Mouse (Mus musculus): Measurements from ENCODE around the gene Fam117a. TPM values are rescaled to one million over a fixed set of nuclear protein-coding genes. Genes with fewer than 3 reads are reported as not detected.

Fam117a gene
- total and polyA plus RNA-seq, 2 experiments from 2014 or later = 1.1 to 6.1 TPM

GRCm38 (mm10) chr11:95384319-95384972 lies 47.6 kb downstream of the Fam117a start, which contains the start of gene Slc35b1:
Gene Slc35b1 (plus strand): TSS chr11:95384692.
- peak; percentile 90 for TF ChIP-seq CTCF (IDR thresholded peaks at IDR 0.05)
- Histone ChIP-seq H3K27ac (ENCODE audit: low read depth, low read length) (peak within 1 kb of the TSS; percentile 92), H3K27me3 (ENCODE audit: insufficient read depth, low read length) (no peaks in the 10 kb centered on the region), H3K4me2 (ENCODE audit: low read depth, low read length, poor library complexity, severe bottlenecking) (peak within 1 kb of the TSS; percentile 53), H3K9ac (replicated peaks; ENCODE audit: low read length, poor library complexity, severe bottlenecking) (peak within 1 kb of the TSS; percentile 82), H3K4me1 (ENCODE audit: insufficient read depth, low read length) (peaks cover 3% of the 10 kb centered on the region; the same call in 1 of the 2 replicates), H3K36me3 (ENCODE audit: insufficient read depth, low read length) (peaks cover 27% of the 10 kb centered on the region), H3K9me3 (ENCODE audit: low read length) (no peaks in the 10 kb centered on the region), H3K4me3 (ENCODE audit: low read depth, low read length) (peak within 1 kb of the TSS; percentile 63)
- peak; percentile 95 for ATAC-seq (ENCODE audit: low FRiP score)
- WGBS = 0% methylated on average over 42 of the region's 42 CpGs
- peak; percentile 100 for DNase-seq (ENCODE audit: low spot score)

- Histone ChIP-seq H3K9me3 (ENCODE audit: low read length) (no peaks in the 10 kb centered on the region), H3K4me3 (ENCODE audit: low read depth, low read length) (peak overlapping the region; percentile 63), H3K36me3 (ENCODE audit: insufficient read depth, low read length) (peaks cover 32% of the 10 kb centered on the region), H3K4me1 (ENCODE audit: insufficient read depth, low read length) (peaks cover 3% of the 10 kb centered on the region; the same call in 1 of the 2 replicates), H3K27me3 (ENCODE audit: insufficient read depth, low read length) (no peaks in the 10 kb centered on the region), H3K4me2 (ENCODE audit: low read depth, low read length, poor library complexity, severe bottlenecking) (peak overlapping the region; percentile 53), H3K27ac (ENCODE audit: low read depth, low read length) (peak overlapping the region; percentile 92), H3K9ac (replicated peaks; ENCODE audit: low read length, poor library complexity, severe bottlenecking) (peak overlapping the region; percentile 82)
- WGBS = 0% methylated on average over 14 of the region's 14 CpGs
- DNase-seq (ENCODE audit: low spot score) (no peak), ATAC-seq (ENCODE audit: low FRiP score) (peak; percentile 29; the same call in 1 of the 2 replicates)
- TF ChIP-seq CTCF (IDR thresholded peaks at IDR 0.05) = no peak
Observed at GRCm38 (mm10) chr11:95384973-95385320, 48.1 kb downstream of the Fam117a start.

DNA sequence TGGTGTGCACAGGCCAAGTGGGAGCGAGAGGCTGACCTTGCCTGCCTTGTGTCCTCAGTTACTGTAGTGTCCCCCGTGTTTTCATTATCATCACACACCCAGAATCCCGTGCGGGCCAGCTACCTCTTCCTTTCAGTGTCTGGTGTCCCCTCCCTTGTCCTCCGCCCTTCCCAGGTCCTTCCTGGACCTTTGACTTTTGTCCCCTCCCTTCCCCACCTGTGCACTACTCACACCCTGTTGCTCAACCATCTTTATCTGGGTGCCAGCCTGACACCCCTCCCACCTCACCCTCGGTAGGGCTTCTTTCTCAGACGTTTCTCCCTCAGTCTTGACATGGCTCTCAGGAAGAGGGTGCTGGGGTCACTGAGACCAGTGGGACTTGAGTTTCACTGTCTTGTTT lies 50.5 kb downstream of the Fam117a start:
- no peaks in the 10 kb centered on the region for H3K9me3 ChIP-seq (ENCODE audit: low read length)
- 89% methylated on average over 7 of the region's 7 CpGs for WGBS
- DNase-seq (ENCODE audit: low spot score) (no peak), ATAC-seq (ENCODE audit: low FRiP score) (no peak)
- no peak overlapping the region for H3K4me3 ChIP-seq (ENCODE audit: low read depth, low read length)
- no peak for TF ChIP-seq CTCF (IDR thresholded peaks at IDR 0.05)
- H3K4me2 ChIP-seq (ENCODE audit: low read depth, low read length, poor library complexity, severe bottlenecking) = no peak overlapping the region
- H3K4me1 ChIP-seq (ENCODE audit: insufficient read depth, low read length) = peaks cover 3% of the 10 kb centered on the region; the same call in 1 of the 2 replicates
- peaks cover 40% of the 10 kb centered on the region for H3K36me3 ChIP-seq (ENCODE audit: insufficient read depth, low read length)
- no peak overlapping the region for H3K27ac ChIP-seq (ENCODE audit: low read depth, low read length)
- H3K27me3 ChIP-seq (ENCODE audit: insufficient read depth, low read length) = no peaks in the 10 kb centered on the region
- no peak overlapping the region for H3K9ac ChIP-seq (replicated peaks; ENCODE audit: low read length, poor library complexity, severe bottlenecking)

DNA sequence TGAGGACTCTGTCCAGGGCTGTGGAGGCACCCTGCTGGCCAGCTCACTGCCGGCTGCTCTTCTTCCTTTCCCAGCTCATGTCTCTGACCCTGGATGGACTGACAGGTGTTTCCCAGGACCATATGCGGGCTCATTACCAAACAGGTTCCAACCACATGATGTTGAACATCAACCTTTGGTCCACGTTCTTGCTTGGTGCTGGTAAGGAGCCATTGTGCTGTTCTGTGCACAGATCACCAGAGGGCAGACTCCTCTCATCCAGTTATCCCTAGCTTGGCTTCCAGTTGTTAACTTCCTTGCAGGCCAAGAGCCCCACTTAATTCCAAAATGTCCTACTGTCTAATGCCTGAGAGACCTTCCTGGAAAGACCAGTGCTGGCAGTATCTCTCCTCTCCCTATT lies 52.2 kb downstream of the Fam117a start:
- Histone ChIP-seq H3K36me3 (ENCODE audit: insufficient read depth, low read length) (peaks cover 40% of the 10 kb centered on the region), H3K27me3 (ENCODE audit: insufficient read depth, low read length) (no peaks in the 10 kb centered on the region), H3K9ac (replicated peaks; ENCODE audit: low read length, poor library complexity, severe bottlenecking) (no peak overlapping the region), H3K4me3 (ENCODE audit: low read depth, low read length) (no peak overlapping the region), H3K4me1 (ENCODE audit: insufficient read depth, low read length) (peaks cover 7% of the 10 kb centered on the region; the same call in 1 of the 2 replicates), H3K9me3 (ENCODE audit: low read length) (no peaks in the 10 kb centered on the region), H3K4me2 (ENCODE audit: low read depth, low read length, poor library complexity, severe bottlenecking) (no peak overlapping the region), H3K27ac (ENCODE audit: low read depth, low read length) (no peak overlapping the region)
- DNase-seq (ENCODE audit: low spot score) (peak; percentile 70), ATAC-seq (ENCODE audit: low FRiP score) (no peak)
- 67% methylated on average over 3 of the region's 3 CpGs for WGBS
- TF ChIP-seq CTCF (IDR thresholded peaks at IDR 0.05) = peak; percentile 71

DNA sequence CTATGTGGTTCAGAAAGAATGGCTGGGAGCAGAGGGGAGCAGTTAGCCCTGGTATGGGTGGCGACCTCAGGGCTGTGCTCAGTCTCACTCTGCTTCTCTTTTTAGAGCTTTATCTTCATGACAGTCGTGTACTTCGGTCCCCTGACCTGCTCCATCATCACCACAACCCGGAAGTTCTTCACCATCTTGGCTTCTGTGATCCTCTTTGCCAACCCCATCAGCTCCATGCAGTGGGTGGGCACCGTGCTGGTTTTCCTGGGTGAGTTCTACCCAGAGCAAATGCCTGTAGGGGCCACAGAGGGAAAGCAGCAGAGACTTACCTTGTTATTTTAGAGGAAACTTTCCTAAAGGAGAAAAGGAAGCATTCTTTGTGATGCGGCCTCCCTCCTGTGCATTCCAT lies 53.6 kb downstream of the Fam117a start:
- no peak overlapping the region for H3K27ac ChIP-seq (ENCODE audit: low read depth, low read length)
- TF ChIP-seq CTCF (IDR thresholded peaks at IDR 0.05) = no peak
- H3K4me1 ChIP-seq (ENCODE audit: insufficient read depth, low read length) = peaks cover 7% of the 10 kb centered on the region; the same call in 1 of the 2 replicates
- H3K4me3 ChIP-seq (ENCODE audit: low read depth, low read length) = no peak overlapping the region
- H3K9me3 ChIP-seq (ENCODE audit: low read length) = no peaks in the 10 kb centered on the region
- no peak for ATAC-seq (ENCODE audit: low FRiP score)
- H3K4me2 ChIP-seq (ENCODE audit: low read depth, low read length, poor library complexity, severe bottlenecking) = no peak overlapping the region
- 96% methylated on average over 6 of the region's 6 CpGs for WGBS
- H3K9ac ChIP-seq (replicated peaks; ENCODE audit: low read length, poor library complexity, severe bottlenecking) = no peak overlapping the region
- peaks cover 40% of the 10 kb centered on the region for H3K36me3 ChIP-seq (ENCODE audit: insufficient read depth, low read length)
- no peak for DNase-seq (ENCODE audit: low spot score)
- H3K27me3 ChIP-seq (ENCODE audit: insufficient read depth, low read length) = no peaks in the 10 kb centered on the region

- H3K27me3 ChIP-seq (ENCODE audit: insufficient read depth, low read length) = no peaks in the 10 kb centered on the region
- no peak overlapping the region for H3K4me2 ChIP-seq (ENCODE audit: low read depth, low read length, poor library complexity, severe bottlenecking)
- H3K9me3 ChIP-seq (ENCODE audit: low read length) = no peaks in the 10 kb centered on the region
- H3K36me3 ChIP-seq (ENCODE audit: insufficient read depth, low read length) = peaks cover 40% of the 10 kb centered on the region
- TF ChIP-seq CTCF (IDR thresholded peaks at IDR 0.05) = no peak
- no peak overlapping the region for H3K27ac ChIP-seq (ENCODE audit: low read depth, low read length)
- no peak for DNase-seq (ENCODE audit: low spot score)
- no peak overlapping the region for H3K9ac ChIP-seq (replicated peaks; ENCODE audit: low read length, poor library complexity, severe bottlenecking)
- no peak overlapping the region for H3K4me3 ChIP-seq (ENCODE audit: low read depth, low read length)
- 0 out of 2 replicates have a peak, but pooled peaks cover 4% of the 10 kb centered on the region for H3K4me1 ChIP-seq (ENCODE audit: insufficient read depth, low read length)
- 58% methylated on average over 4 of the region's 4 CpGs for WGBS
- ATAC-seq (ENCODE audit: low FRiP score) = no peak
Observed at GRCm38 (mm10) chr11:95391201-95391600, 54.4 kb downstream of the Fam117a start.
